Mouse (Mus musculus): ENCODE results near the gene Casc4.

DNA sequence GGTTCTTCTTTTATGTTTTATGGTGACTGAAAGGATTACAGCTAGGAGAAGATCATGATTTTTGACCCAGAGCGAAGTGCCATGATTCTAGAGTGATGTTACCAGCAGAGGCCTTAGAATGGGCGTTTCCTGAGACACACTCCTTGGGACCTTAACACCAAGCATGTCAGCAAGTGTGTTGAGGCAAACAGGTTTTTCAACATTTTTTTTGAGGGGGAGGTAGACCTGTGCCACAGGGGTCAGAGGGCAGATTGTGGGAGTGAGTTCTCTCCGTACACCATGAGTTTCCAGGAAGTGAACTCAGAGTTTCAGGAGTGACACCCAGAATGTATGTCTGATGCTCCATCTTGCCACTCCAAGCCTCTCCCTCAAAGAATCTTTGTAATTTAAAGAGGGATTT lies 12.8 kb upstream of the Casc4 start:
- TF ChIP-seq EP300 (IDR thresholded peaks at IDR 0.05; ENCODE audit: low read depth) (no peak), CTCF (IDR thresholded peaks at IDR 0.05; ENCODE audit: low read depth) (no peak)
